Mouse (Mus musculus) thymus, adult 2 months (tissue): ENCODE measurements around the gene Zfp385b. TPM values are rescaled to one million over a fixed set of nuclear protein-coding genes. Genes with fewer than 3 reads are reported as not detected.

Experiments
- DNase-seq: peaks from one replicate; pipeline ENCODE4 v3.0.0; 2021
- H3K27ac ChIP-seq: fragments of 200-500 bp; 2 replicates; pipeline ENCODE4 v1.5.1; 2012; ENCODE audit warnings: low read length, control low read depth; ENCODE audit not compliant: control insufficient read depth, insufficient read depth
- H3K27me3 ChIP-seq: fragments of 200-500 bp; 2 replicates; pipeline ENCODE4 v1.6.1; 2012; ENCODE audit warnings: mild to moderate bottlenecking, low read length, moderate library complexity, mixed read lengths; ENCODE audit not compliant: control insufficient read depth, insufficient read depth
- H3K36me3 ChIP-seq: fragments of 200-500 bp; 2 replicates; pipeline ENCODE4 v1.6.1; 2012; ENCODE audit warnings: mild to moderate bottlenecking, low read length, moderate library complexity; ENCODE audit not compliant: control insufficient read depth, insufficient read depth
- H3K4me1 ChIP-seq: fragments of 200-500 bp; replicated peaks from 2 replicates; pipeline ENCODE4 v1.6.1; 2012; ENCODE audit warnings: low read length; ENCODE audit not compliant: control insufficient read depth, insufficient read depth
- H3K4me3 ChIP-seq: fragments of 200-500 bp; 2 replicates; pipeline ENCODE4 v1.5.1; 2012; ENCODE audit warnings: mild to moderate bottlenecking, low read length, control low read depth, moderate library complexity; ENCODE audit not compliant: control insufficient read depth, insufficient read depth
- CTCF ChIP-seq: fragments of 200-500 bp; IDR thresholded peaks from 2 replicates; pipeline ENCODE4 v1.5.1; 2012; ENCODE audit warnings: mild to moderate bottlenecking, control low read depth, low read length, moderate library complexity, borderline replicate concordance; ENCODE audit not compliant: control insufficient read depth, poor library complexity, insufficient read depth; ENCODE audit errors: extremely low read depth
- POLR2A ChIP-seq: fragments of 200-500 bp; IDR thresholded peaks from 2 replicates; pipeline ENCODE4 v1.6.1; 2012; ENCODE audit warnings: mild to moderate bottlenecking, low read length, control low read depth, moderate library complexity; ENCODE audit not compliant: control insufficient read depth, poor library complexity, insufficient read depth; ENCODE audit errors: extremely low read depth
- WGBS: fragments of 180-500 bp; shearing (Covaris S2); methylation state at CpG from one replicate; pipeline ENCODE4 v1.1.7; 2018; 5-methylcytosine and 5-hydroxymethylcytosine counted together
- polyA plus RNA-seq: library from polyadenylated mRNA; depleted of rRNA; stranded (reverse); fragments of >200 nt; gene quantifications from 2 replicates; pipeline ENCODE4 v1.2.3, GENCODE M21; 2012

Gene Zfp385b
- polyA plus RNA-seq, 1 experiment: 0.84 TPM

GRCm38 (mm10) chr2:77583586-77583985 is 235.9 kb downstream of the Zfp385b start:
- TF ChIP-seq POLR2A: no peak
- H3K4me1 ChIP-seq: no peaks in the 10 kb centered on the region
- WGBS: 91% methylated on average over 1 of the region's 1 CpGs
- no peaks in the 10 kb centered on the region for H3K36me3 ChIP-seq
- no peak for DNase-seq
- H3K27me3 ChIP-seq: no peaks in the 10 kb centered on the region
- no peak overlapping the region for H3K4me3 ChIP-seq
- H3K27ac ChIP-seq: no peak overlapping the region

GRCm38 (mm10) chr2:77576571-77576970 is 242.9 kb downstream of the Zfp385b start:
- Histone ChIP-seq H3K4me1 (no peaks in the 10 kb centered on the region), H3K36me3 (no peaks in the 10 kb centered on the region), H3K27me3 (no peaks in the 10 kb centered on the region), H3K27ac (no peak overlapping the region), H3K4me3 (no peak overlapping the region)
- TF ChIP-seq POLR2A: no peak
- no peak for TF ChIP-seq CTCF
- 85% methylated on average over 1 of the region's 1 CpGs for WGBS
- DNase-seq: no peak

DNA sequence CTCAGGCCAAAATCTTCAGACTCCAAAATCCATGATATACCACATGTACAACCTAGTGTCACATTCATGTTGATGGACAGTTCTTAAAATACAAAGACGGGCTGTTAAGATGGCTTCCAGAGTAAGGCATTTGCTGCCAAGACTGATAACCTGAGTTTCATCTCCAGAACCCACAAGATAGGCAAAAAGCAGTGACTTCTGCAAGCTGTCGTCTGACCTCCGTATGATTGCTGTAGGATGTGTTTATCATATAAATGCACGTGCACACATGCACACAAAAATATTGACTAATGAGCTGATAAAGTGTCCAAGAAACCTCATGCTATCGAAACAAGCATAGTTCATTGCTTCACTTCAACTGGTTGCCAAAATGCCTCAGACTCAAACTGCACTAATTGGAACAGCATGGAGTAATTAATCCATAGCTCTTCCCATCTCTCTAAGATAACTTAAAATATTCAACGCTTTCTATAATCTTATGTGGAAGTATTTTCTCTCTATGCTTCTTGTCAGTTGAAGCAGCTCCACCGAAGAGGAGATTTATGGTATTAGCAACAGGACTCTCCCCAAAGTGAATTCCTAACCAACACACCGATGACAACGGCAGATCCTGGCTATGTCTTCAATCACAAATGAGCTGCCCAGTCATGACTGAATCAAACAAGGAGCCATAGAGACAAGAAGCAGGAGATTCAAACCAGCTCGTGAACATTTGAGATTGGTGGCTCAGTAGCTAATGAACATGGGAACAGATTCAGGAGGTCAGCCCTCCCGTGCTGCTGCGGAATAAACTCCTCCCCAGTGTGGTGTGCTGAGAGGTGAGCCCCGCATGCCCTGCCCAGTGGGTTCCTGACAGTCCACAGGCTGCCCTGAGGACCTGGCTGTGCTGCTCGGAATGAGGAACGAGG is 251.7 kb downstream of the Zfp385b start:
- DNase-seq: no peak

DNA sequence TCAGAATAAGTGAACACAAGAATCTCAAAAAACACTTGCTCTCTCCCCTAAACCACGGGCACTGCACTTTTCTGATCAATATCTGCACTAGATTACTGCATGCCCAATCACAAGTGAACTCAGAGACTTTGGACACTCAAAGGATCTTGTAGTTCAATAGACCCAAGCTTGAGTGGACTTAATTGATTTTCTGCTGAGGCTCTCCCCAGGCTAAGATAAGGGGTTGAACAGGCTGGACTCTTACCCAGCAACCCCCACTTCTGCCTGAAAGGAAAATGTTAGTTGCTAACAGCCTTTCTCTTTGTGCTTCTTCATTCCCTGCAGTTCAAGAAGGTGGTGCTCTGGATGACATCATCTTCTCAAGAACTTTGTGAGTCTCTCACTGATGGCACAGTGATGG is 255.7 kb downstream of the Zfp385b start:
- DNase-seq: no peak
- H3K4me3 ChIP-seq: no peak overlapping the region
- WGBS: 27% methylated on average over 1 of the region's 1 CpGs
- TF ChIP-seq POLR2A (no peak), CTCF (no peak)
- no peak overlapping the region for H3K27ac ChIP-seq
- H3K36me3 ChIP-seq: no peaks in the 10 kb centered on the region
- H3K4me1 ChIP-seq: no peaks in the 10 kb centered on the region
- H3K27me3 ChIP-seq: no peaks in the 10 kb centered on the region

More for the DNA sequence above, 251.7 kb downstream of the Zfp385b start:
- no peaks in the 10 kb centered on the region for H3K27me3 ChIP-seq
- H3K4me3 ChIP-seq: no peak overlapping the region
- H3K36me3 ChIP-seq: no peaks in the 10 kb centered on the region
- no peak for TF ChIP-seq POLR2A
- TF ChIP-seq CTCF: no peak
- H3K27ac ChIP-seq: no peak overlapping the region
- H3K4me1 ChIP-seq: no peaks in the 10 kb centered on the region
- 87% methylated on average over 15 of the region's 15 CpGs for WGBS

DNA sequence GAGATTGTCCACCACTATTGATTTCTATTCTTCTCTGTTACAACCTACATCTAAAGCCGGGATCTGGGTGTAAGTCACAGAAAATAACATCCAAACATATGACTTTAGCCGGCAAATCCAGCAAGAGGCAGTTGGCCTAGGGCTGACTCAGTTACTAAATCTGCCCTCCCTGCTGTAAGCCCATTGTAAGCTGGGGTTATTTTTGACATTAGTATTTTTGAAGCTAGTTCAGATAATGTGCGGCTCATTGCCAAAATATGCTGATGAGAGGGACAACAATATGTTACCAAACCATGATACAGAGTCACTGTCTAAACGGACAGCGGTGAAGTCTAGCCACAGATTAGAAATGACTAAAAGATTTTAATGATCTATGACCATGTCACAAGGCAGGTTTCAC is 257.5 kb downstream of the Zfp385b start:
- no peak for TF ChIP-seq CTCF
- TF ChIP-seq POLR2A: no peak
- DNase-seq: no peak
- no peak overlapping the region for H3K27ac ChIP-seq
- no peak overlapping the region for H3K4me3 ChIP-seq
- H3K4me1 ChIP-seq: no peaks in the 10 kb centered on the region
- H3K36me3 ChIP-seq: no peaks in the 10 kb centered on the region
- WGBS: 95% methylated on average over 5 of the region's 5 CpGs
- no peaks in the 10 kb centered on the region for H3K27me3 ChIP-seq

GRCm38 (mm10) chr2:77556938-77557337 is 262.5 kb downstream of the Zfp385b start:
- no peak for DNase-seq
- Histone ChIP-seq H3K27me3 (no peaks in the 10 kb centered on the region), H3K4me3 (no peak overlapping the region), H3K4me1 (no peaks in the 10 kb centered on the region), H3K36me3 (no peaks in the 10 kb centered on the region), H3K27ac (no peak overlapping the region)
- TF ChIP-seq POLR2A (no peak), CTCF (no peak)
- WGBS: 92% methylated on average over 4 of the region's 4 CpGs

- Histone ChIP-seq H3K4me3 (no peak overlapping the region), H3K27me3 (no peaks in the 10 kb centered on the region), H3K27ac (no peak overlapping the region), H3K36me3 (no peaks in the 10 kb centered on the region), H3K4me1 (no peaks in the 10 kb centered on the region)
- 92% methylated on average over 7 of the region's 7 CpGs for WGBS
- DNase-seq: no peak
- no peak for TF ChIP-seq POLR2A
- no peak for TF ChIP-seq CTCF
These were observed 263.5 kb downstream of the Zfp385b start for GRCm38 (mm10) chr2:77555980-77556379.
